Mouse (Mus musculus) urinary bladder, postnatal 10 days (tissue): ENCODE measurements around the gene Nags.
"Not testable (repeated sequence)": the region's sequence is repeated elsewhere in the genome, so short reads cannot be mapped to it uniquely, and the experiment has no call there.

Experiments
- DNase-seq: peaks from one replicate; pipeline ENCODE4 v3.0.0; 2022; ENCODE audit warnings: low spot score

Gene Nags

GRCm38 (mm10) chr11:102156786-102157089 is 11.4 kb downstream of the Nags start:
- DNase-seq = no peak

- not testable (repeated sequence) for DNase-seq
Measured at GRCm38 (mm10) chr11:102158024-102158423, 12.7 kb downstream of the Nags start.

GRCm38 (mm10) chr11:102159781-102160180 is 14.5 kb downstream of the Nags start:
- DNase-seq = no peak

- DNase-seq = no peak
Measured at GRCm38 (mm10) chr11:102165971-102166722, 20.8 kb downstream of the Nags start.

- DNase-seq = no peak
Measured at GRCm38 (mm10) chr11:102167539-102167938, 22.2 kb downstream of the Nags start.

GRCm38 (mm10) chr11:102168689-102169088 is 23.4 kb downstream of the Nags start:
- no peak for DNase-seq

- DNase-seq = no peak
Measured at GRCm38 (mm10) chr11:102179836-102180235, 34.5 kb downstream of the Nags start.

GRCm38 (mm10) chr11:102184253-102184645 is 38.9 kb downstream of the Nags start:
- DNase-seq = no peak

GRCm38 (mm10) chr11:102184646-102185495 is 39.6 kb downstream of the Nags start, which contains the start of gene Lsm12:
TSS of gene Lsm12 (minus strand) at chr11:102185296.
- DNase-seq = peak; percentile 91

GRCm38 (mm10) chr11:102185677-102186076 is 40.4 kb downstream of the Nags start:
- DNase-seq = no peak

GRCm38 (mm10) chr11:102186235-102186634 is 40.9 kb downstream of the Nags start:
- no peak for DNase-seq

GRCm38 (mm10) chr11:102188980-102189379 is 43.7 kb downstream of the Nags start:
- no peak for DNase-seq

- peak; percentile 81 for DNase-seq
Measured at GRCm38 (mm10) chr11:102189461-102190436, 44.4 kb downstream of the Nags start, which contains the start of gene G6pc3. TSS of gene G6pc3 (plus strand) at chr11:102189620.

GRCm38 (mm10) chr11:102190848-102191247 is 45.5 kb downstream of the Nags start:
- no peak for DNase-seq

GRCm38 (mm10) chr11:102193657-102194440 is 48.5 kb downstream of the Nags start:
- DNase-seq = no peak

- no peak for DNase-seq
Measured at GRCm38 (mm10) chr11:102196018-102196797, 50.9 kb downstream of the Nags start.

GRCm38 (mm10) chr11:102198245-102198644 is 52.9 kb downstream of the Nags start:
- DNase-seq = no peak
